ENCODE assay signal across 12 mouse cellular contexts in the genomic region with DNA sequence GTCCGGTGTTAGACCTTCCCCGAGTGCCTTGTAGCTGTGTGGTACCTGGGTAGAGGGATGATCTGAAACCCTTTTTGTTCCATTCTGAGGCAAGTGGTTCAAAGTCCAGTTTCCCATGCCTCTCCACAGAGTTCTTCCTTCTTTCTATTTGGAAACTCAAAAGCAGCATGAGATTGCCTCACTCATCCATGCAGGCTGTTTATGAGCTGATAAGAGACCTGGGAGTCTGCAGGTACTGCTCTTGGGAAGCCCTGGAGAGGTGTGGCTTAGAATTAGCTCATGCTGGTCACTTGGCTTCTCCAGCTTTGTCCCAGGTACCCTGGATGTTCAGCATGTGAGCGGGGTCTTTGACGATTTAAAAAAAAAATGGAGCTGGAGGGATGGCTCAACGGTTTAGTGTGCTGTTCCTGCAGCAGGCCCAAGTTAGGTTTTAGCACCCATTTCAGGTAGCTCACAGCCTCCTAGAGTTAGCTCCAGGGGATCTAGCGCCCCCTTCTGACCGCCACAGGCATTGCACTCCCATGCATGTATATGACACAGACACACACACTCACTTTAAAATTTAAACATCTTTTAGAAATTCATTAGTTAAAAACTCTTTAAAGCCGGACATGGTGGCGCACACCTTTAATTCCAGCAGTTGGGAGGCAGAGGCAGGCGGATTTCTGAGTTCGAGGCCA.
DNase-seq lines count a peak whose midpoint lies in the region; ATAC-seq and TF ChIP-seq lines count a peak whose summit lies in the region.
"Had no signal": no experiment of that assay in that cellular context is flagged by ENCODE, and none has a peak within 500 bp of the region (broad histone marks: within the 10 kb centered on the region; RNA-seq: fewer than 3 reads in every experiment).

No protein-coding gene starts in this region.

- H3K36me3 ChIP-seq in liver, embryonic 14.5 days (replicated peaks; ENCODE audit: control insufficient read depth, insufficient read depth, low read depth): no peaks in the 10 kb centered on the region
- no peaks in the 10 kb centered on the region for H3K36me3 ChIP-seq in liver, embryonic 11.5 days (ENCODE audit: control insufficient read depth, insufficient read depth, low read length)
- no peaks in the 10 kb centered on the region for H3K36me3 ChIP-seq in E14TG2a.4 (ENCODE audit: insufficient read depth, low read length)
- H3K36me3 ChIP-seq in small intestine, adult 2 months (ENCODE audit: control insufficient read depth, insufficient read depth, low read length): no peaks in the 10 kb centered on the region
- H3K36me3 ChIP-seq: embryonic facial prominence, embryonic 13.5 days had no signal

- DNase-seq in liver, embryonic 14.5 days (ENCODE audit: low read depth in 3 of 3, low spot score in 3 of 3): no peak
- no peak for DNase-seq in liver, embryonic 11.5 days (ENCODE audit: low spot score)
- peak; percentile 75 for DNase-seq in R1 (ENCODE audit: low read depth, low spot score)
- DNase-seq in neural tube, embryonic 10.5 days (ENCODE audit: extremely low spot score, low spot score): no peak
- no peak for DNase-seq in right cerebral cortex, adult 2 months (ENCODE audit: low spot score in 2 of 2)
- DNase-seq: adrenal gland, postnatal 25 days; cerebellum, adult 9-10 months; heart, postnatal 36 days had no signal

- H3K4me3 ChIP-seq in liver, embryonic 14.5 days (ENCODE audit: insufficient read depth in 1 of 2, low read depth in 2 of 2, low read length in 2 of 2): no peak overlapping the region
- H3K4me3 ChIP-seq in liver, embryonic 11.5 days (ENCODE audit: low read depth, low read length): no peak overlapping the region
- H3K4me3 ChIP-seq in E14TG2a.4 (replicated peaks; ENCODE audit: low read length): peak overlapping the region; percentile 39; the same call in 1 of the 2 replicates
- H3K4me3 ChIP-seq in small intestine, adult 2 months (ENCODE audit: low read depth, low read length): no peak overlapping the region
- H3K4me3 ChIP-seq: embryonic facial prominence, embryonic 13.5 days had no signal

- TF ChIP-seq CTCF in liver, embryonic 14.5 days (IDR thresholded peaks at IDR 0.05; ENCODE audit: low read depth): peak; percentile 58
- peak; percentile 99 for TF ChIP-seq CTCF in E14TG2a.4 (conservative IDR thresholded peaks at IDR 0.05; ENCODE audit: low read length)
- TF ChIP-seq CTCF in small intestine, adult 2 months (IDR thresholded peaks at IDR 0.05; ENCODE audit: extremely low read depth, insufficient read length, insufficient replicate concordance, low read depth, low read length): peak; percentile 82; the same call in 1 of the 2 replicates

- WGBS in liver, embryonic 14.5 days (ENCODE audit: insufficient replicate concordance): 59% methylated on average over 11 of the region's 11 CpGs
- WGBS in liver, embryonic 11.5 days: 69% methylated on average over 11 of the region's 11 CpGs
- 61% methylated on average over 11 of the region's 11 CpGs for WGBS in small intestine, adult 2 months

- no peak for TF ChIP-seq EP300 in liver, embryonic 14.5 days (IDR thresholded peaks at IDR 0.05; ENCODE audit: low read depth)

- H3K9me3 ChIP-seq in liver, embryonic 14.5 days (ENCODE audit: control insufficient read depth, low read length): no peaks in the 10 kb centered on the region
- no peaks in the 10 kb centered on the region for H3K9me3 ChIP-seq in liver, embryonic 11.5 days (ENCODE audit: control insufficient read depth, low read length)
- H3K9me3 ChIP-seq in E14TG2a.4 (ENCODE audit: low read length): no peaks in the 10 kb centered on the region
- H3K9me3 ChIP-seq: embryonic facial prominence, embryonic 13.5 days had no signal

- no peak for TF ChIP-seq POLR2A in small intestine, adult 2 months (IDR thresholded peaks at IDR 0.05; ENCODE audit: low read depth, low read length)

- H3K4me1 ChIP-seq in liver, embryonic 14.5 days (replicated peaks; ENCODE audit: control insufficient read depth in 2 of 2, insufficient read depth in 2 of 2, low read length in 1 of 2): no peaks in the 10 kb centered on the region
- H3K4me1 ChIP-seq in liver, embryonic 11.5 days (replicated peaks; ENCODE audit: control insufficient read depth, insufficient read depth, low read length): no peaks in the 10 kb centered on the region
- H3K4me1 ChIP-seq in E14TG2a.4 (replicated peaks; ENCODE audit: low read depth, low read length): peaks cover 89% of the 10 kb centered on the region
- H3K4me1 ChIP-seq in small intestine, adult 2 months (ENCODE audit: control insufficient read depth, insufficient read depth, insufficient read length, low read length): peaks cover 9% of the 10 kb centered on the region

- H3K4me2 ChIP-seq in liver, embryonic 14.5 days (ENCODE audit: low read depth): no peak overlapping the region
- no peak overlapping the region for H3K4me2 ChIP-seq in liver, embryonic 11.5 days
- H3K4me2 ChIP-seq: embryonic facial prominence, embryonic 13.5 days had no signal

- ATAC-seq in liver, embryonic 14.5 days (ENCODE audit: insufficient read depth): no peak
- no peak for ATAC-seq in liver, embryonic 11.5 days (replicated peaks; ENCODE audit: low FRiP score)
- ATAC-seq: midbrain, embryonic 16.5 days had no signal

- H3K9ac ChIP-seq in liver, embryonic 14.5 days (replicated peaks): no peak overlapping the region
- H3K9ac ChIP-seq in liver, embryonic 11.5 days (ENCODE audit: low read depth, low read length): no peak overlapping the region
- H3K9ac ChIP-seq: embryonic facial prominence, embryonic 13.5 days had no signal

- no peaks in the 10 kb centered on the region for H3K27me3 ChIP-seq in liver, embryonic 14.5 days (ENCODE audit: control insufficient read depth, insufficient read depth, low read length)
- H3K27me3 ChIP-seq in liver, embryonic 11.5 days (replicated peaks; ENCODE audit: control insufficient read depth, insufficient read depth, low read length): no peaks in the 10 kb centered on the region
- no peaks in the 10 kb centered on the region for H3K27me3 ChIP-seq in E14TG2a.4 (ENCODE audit: insufficient read depth, low read length)
- no peaks in the 10 kb centered on the region for H3K27me3 ChIP-seq in small intestine, adult 2 months (ENCODE audit: control insufficient read depth, insufficient read depth, low read length)

- H3K27ac ChIP-seq in liver, embryonic 14.5 days: no peak overlapping the region
- no peak overlapping the region for H3K27ac ChIP-seq in liver, embryonic 11.5 days (ENCODE audit: low read depth, low read length)
- H3K27ac ChIP-seq in small intestine, adult 2 months (ENCODE audit: insufficient read depth, low read depth, low read length): no peak overlapping the region
- H3K27ac ChIP-seq: embryonic facial prominence, embryonic 13.5 days had no signal
